Mouse (Mus musculus) testis, adult 2 months (tissue): ENCODE measurements at regions not wholly inside any gene's neighbourhood (a gene's known extent, or its start where the extent isn't known, plus 50 kb on each side); places are given as distances from the start of the nearest gene placed in this dataset.

ENCODE experiments used
- CTCF ChIP-seq: fragments of 200-500 bp; IDR thresholded peaks from 2 replicates; pipeline ENCODE4 v1.5.1; 2012; ENCODE audit warnings: low read depth, mild to moderate bottlenecking, inconsistent platforms, low read length, moderate library complexity; ENCODE audit not compliant: control insufficient read depth, insufficient read depth, insufficient replicate concordance
- POLR2A ChIP-seq: fragments of 200-500 bp; IDR thresholded peaks from 2 replicates; pipeline ENCODE4 v1.6.1; 2012; ENCODE audit warnings: low read depth, mild to moderate bottlenecking, inconsistent platforms, low read length, moderate library complexity; ENCODE audit not compliant: control insufficient read depth

DNA sequence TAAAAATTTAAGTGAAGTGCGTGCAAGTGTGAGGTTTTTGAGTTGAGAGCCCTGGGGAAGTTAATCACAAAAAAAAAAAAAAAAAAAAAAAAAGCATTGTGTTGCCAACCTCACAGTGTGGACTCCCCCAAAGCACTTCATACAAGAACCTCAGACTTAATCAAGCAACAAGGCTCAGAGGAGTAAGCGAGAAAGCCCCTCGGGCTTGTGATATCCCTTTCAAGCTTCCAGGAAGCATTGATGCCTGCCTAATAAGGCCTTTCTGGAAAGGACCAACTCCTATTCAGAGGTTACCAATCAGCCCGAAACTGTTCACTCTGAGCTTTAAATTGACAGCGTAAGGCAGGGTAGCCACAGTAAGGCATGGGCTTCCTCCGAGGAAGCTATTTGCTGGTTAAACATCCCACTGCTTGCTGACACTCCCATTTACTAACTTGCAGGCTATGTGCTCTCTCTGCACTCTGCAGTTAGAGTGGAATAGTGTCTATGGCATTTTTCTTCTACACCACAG lies 411.6 kb downstream of the Gbe1 start:
- TF ChIP-seq CTCF, result no peak
- no peak for TF ChIP-seq POLR2A
